Mouse (Mus musculus) liver, adult 10 weeks (tissue): Measurements from ENCODE around the gene Eif4ebp2. TPM values are rescaled to one million over a fixed set of nuclear protein-coding genes. Genes with fewer than 3 reads are reported as not detected.

Experiments used
- polyA plus RNA-seq: library from polyadenylated mRNA; stranded (reverse); fragments of 350-450 nt; fragmentation: Illumina TruSeq; extraction: RNeasy Lipid Tissue Mini Kit (QIAGEN cat#74804); gene quantifications from one replicate; pipeline ENCODE4 v1.2.3, GENCODE M21; 2014; ENCODE audit warnings: low read depth, low replicate concordance

Gene Eif4ebp2
- polyA plus RNA-seq = 48.2 TPM

GRCm38 (mm10) chr10:61452645-61453044 is at the start of gene Eif4ebp2:
TSS of gene Eif4ebp2 (minus strand) at chr10:61452661.

DNA sequence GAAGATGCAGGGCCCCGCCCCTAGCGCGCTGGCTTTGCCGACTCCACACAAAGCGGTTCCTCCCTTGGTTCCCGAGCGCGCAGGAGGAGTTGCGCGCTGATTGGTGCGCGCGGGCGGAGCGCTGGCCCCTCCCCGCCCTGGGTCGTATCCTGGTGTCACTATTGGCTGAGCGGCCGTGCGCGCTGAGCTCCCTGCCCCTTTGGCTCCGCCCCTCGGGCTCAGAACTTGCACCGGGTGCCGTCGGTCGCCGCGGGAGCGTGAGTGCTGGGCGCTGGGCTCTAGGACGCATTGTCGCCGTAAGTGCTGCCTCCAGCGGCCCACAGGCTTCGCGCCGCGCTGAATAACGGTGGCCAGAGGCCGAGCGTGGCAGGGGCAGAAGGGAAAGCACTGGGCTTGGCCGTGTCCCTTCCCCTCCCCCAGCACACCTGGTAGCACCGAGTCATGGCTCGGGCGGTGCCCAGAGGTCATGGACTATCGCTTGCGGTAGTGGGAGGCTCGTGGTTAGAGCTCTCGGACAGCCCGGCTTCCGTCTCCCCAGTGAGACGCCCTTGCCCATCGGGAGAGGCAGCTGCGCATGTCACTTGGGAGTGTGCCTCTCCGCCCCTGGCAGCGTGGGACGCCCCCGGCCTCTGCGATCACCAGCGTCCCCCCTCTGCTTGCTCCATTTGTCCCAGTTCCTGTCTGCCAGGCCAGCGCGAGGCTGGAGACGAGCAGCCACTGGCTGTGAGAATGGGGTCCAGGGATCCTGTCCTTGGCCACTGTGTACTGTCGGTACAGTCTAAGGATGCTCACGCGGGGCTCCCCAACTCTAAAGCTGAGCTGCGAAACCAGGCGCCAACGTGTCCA is 23.4 kb upstream of the Eif4ebp2 start, which contains the start of gene Lrrc20:
Gene Lrrc20 (plus strand): TSS at position 208 of the 846 bp plus-strand sequence.

GRCm38 (mm10) chr10:61417672-61418071 is 34.8 kb downstream of the Eif4ebp2 start, which contains the start of gene Nodal:
TSS of gene Nodal (plus strand) at chr10:61417972.

DNA sequence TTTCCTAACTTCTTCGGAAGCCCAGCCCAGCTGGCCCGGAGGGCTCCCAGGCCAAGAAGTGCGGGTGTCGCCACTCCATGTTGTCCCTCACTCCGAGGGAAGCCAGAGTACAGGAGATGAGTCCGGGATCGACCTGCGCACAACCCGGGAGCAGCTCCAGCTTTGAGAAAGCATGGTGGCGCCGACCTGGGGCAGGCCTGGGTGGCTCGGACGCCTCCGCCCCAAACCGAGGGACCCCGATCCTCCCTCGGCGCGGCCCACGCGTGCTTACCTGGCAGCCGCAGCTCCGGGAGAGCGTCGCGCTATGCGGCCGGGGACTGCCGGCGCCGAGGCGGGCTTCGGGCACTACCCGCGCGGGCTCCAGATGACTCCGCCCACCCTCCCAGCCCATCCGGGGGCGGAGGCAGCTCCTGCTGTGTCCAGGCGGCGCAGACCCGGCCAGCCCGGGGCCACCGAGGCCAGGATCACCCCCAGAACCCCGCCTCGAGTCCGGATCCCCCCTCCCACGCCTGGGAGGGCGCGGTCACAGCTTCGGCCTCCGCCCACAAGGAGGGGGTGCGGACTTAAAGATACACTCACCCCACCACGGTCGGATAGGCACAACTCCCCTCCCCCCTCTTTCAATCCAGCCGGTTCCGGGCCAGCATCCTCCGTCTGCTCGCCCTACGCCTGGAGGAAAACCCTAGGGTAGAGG is 69.3 kb downstream of the Eif4ebp2 start, which contains the start of gene Pald1:
Gene Pald1 (minus strand): TSS at position 510 of the 694 bp plus-strand sequence.

Other genes with a start within 250 kb of the Eif4ebp2 start
- not detected for gene Adamts14, start 179.2 kb downstream of the Eif4ebp2 start, polyA plus RNA-seq
- gene Prf1, start 154.8 kb downstream of the Eif4ebp2 start, polyA plus RNA-seq = 0.16 TPM
- gene Pald1, start 69.1 kb downstream of the Eif4ebp2 start, polyA plus RNA-seq = 1.2 TPM
- gene Nodal, start 34.7 kb downstream of the Eif4ebp2 start, polyA plus RNA-seq = not detected
- 1.5 TPM for gene Lrrc20, start 23.1 kb upstream of the Eif4ebp2 start, polyA plus RNA-seq
- gene Npffr1, start 142.8 kb upstream of the Eif4ebp2 start, polyA plus RNA-seq = not detected
- gene Ppa1, start 195.9 kb upstream of the Eif4ebp2 start, polyA plus RNA-seq = 239 TPM
- gene Sar1a, start 227.6 kb upstream of the Eif4ebp2 start, polyA plus RNA-seq = 106 TPM
- gene Tysnd1, start 242.9 kb upstream of the Eif4ebp2 start, polyA plus RNA-seq = 3.9 TPM